Mouse (Mus musculus) kidney, postnatal 0 days (tissue): ENCODE measurements around the gene Gch1. TPM values are rescaled to one million over a fixed set of nuclear protein-coding genes. Genes with fewer than 3 reads are reported as not detected.

Experiments
- ATAC-seq: fragments of 200-750 bp; cut with Nextera tagmentation; replicated peaks from 2 replicates; pipeline ENCODE4 v1.8.0; 2017; ENCODE audit warnings: low read depth, moderate number of reproducible peaks, moderate TSS enrichment, moderate library complexity; ENCODE audit not compliant: low FRiP score
- DNase-seq: peaks from one replicate; pipeline ENCODE4 v3.0.0-alpha.2; 2016; ENCODE audit warnings: low spot score
- H3K27ac ChIP-seq: fragments of 300-500 bp; sonication (generic); 2 replicates; pipeline ENCODE4 v1.5.1; 2014; ENCODE audit warnings: mild to moderate bottlenecking
- H3K27me3 ChIP-seq: fragments of 300-500 bp; sonication (generic); 2 replicates; pipeline ENCODE4 v1.6.1; 2014; ENCODE audit warnings: low read length, mixed read lengths; ENCODE audit not compliant: insufficient read depth
- H3K36me3 ChIP-seq: fragments of 300-500 bp; sonication (generic); 2 replicates; pipeline ENCODE4 v1.6.1; 2014; ENCODE audit warnings: low read length, mixed read lengths; ENCODE audit not compliant: insufficient read depth
- H3K4me1 ChIP-seq: fragments of 300-500 bp; sonication (generic); replicated peaks from 2 replicates; pipeline ENCODE4 v1.6.1; 2014; ENCODE audit warnings: antibody characterized with exemption, low read length, mixed read lengths; ENCODE audit not compliant: insufficient read depth
- H3K4me2 ChIP-seq: fragments of 300-500 bp; sonication (generic); 2 replicates; pipeline ENCODE4 v1.6.1; 2014; ENCODE audit warnings: mild to moderate bottlenecking, low read length, moderate library complexity, mixed read lengths
- H3K4me3 ChIP-seq: fragments of 300-500 bp; sonication (generic); replicated peaks from 2 replicates; pipeline ENCODE4 v1.5.1; 2014; ENCODE audit warnings: low read depth, low read length
- H3K9ac ChIP-seq: fragments of 300-500 bp; sonication (generic); 2 replicates; pipeline ENCODE4 v1.6.1; 2014; ENCODE audit warnings: low read depth, low read length
- H3K9me3 ChIP-seq: fragments of 300-500 bp; sonication (generic); replicated peaks from 2 replicates; pipeline ENCODE4 v1.6.1; 2016; ENCODE audit warnings: low read length, inconsistent platforms, mixed read lengths
- CTCF ChIP-seq: IDR thresholded peaks from 2 replicates; pipeline ENCODE4 v1.5.1; 2016; ENCODE audit warnings: antibody characterized with exemption, low read depth, mild to moderate bottlenecking, moderate library complexity
- WGBS: fragments of 180-500 bp; shearing (Covaris S2); extraction: QIAGEN DNeasy Blood & Tissue Kit; methylation state at CpG from one replicate; pipeline ENCODE4 v1.1.7; 2014; 5-methylcytosine and 5-hydroxymethylcytosine counted together
- polyA plus RNA-seq: library from polyadenylated mRNA; unstranded; fragments of >200 nt; fragmentation: Nextera tagmentation; extraction: Ambion mirVana; gene quantifications from 2 replicates; pipeline ENCODE4 v1.2.1, GENCODE M21; 2015

Gch1 gene
- polyA plus RNA-seq, 1 experiment from 2014 or later = 2.2 TPM

GRCm38 (mm10) chr14:47105174-47105557 is 84.0 kb downstream of the Gch1 start:
- DNase-seq (no peak), ATAC-seq (no peak)
- H3K4me1 ChIP-seq = no peaks in the 10 kb centered on the region
- 55% methylated on average over 3 of the region's 3 CpGs for WGBS
- H3K9ac ChIP-seq = no peak overlapping the region
- H3K4me2 ChIP-seq = no peak overlapping the region
- H3K27ac ChIP-seq = no peak overlapping the region
- H3K36me3 ChIP-seq = no peaks in the 10 kb centered on the region
- H3K9me3 ChIP-seq = no peaks in the 10 kb centered on the region
- H3K27me3 ChIP-seq = no peaks in the 10 kb centered on the region
- no peak for TF ChIP-seq CTCF
- no peak overlapping the region for H3K4me3 ChIP-seq

DNA sequence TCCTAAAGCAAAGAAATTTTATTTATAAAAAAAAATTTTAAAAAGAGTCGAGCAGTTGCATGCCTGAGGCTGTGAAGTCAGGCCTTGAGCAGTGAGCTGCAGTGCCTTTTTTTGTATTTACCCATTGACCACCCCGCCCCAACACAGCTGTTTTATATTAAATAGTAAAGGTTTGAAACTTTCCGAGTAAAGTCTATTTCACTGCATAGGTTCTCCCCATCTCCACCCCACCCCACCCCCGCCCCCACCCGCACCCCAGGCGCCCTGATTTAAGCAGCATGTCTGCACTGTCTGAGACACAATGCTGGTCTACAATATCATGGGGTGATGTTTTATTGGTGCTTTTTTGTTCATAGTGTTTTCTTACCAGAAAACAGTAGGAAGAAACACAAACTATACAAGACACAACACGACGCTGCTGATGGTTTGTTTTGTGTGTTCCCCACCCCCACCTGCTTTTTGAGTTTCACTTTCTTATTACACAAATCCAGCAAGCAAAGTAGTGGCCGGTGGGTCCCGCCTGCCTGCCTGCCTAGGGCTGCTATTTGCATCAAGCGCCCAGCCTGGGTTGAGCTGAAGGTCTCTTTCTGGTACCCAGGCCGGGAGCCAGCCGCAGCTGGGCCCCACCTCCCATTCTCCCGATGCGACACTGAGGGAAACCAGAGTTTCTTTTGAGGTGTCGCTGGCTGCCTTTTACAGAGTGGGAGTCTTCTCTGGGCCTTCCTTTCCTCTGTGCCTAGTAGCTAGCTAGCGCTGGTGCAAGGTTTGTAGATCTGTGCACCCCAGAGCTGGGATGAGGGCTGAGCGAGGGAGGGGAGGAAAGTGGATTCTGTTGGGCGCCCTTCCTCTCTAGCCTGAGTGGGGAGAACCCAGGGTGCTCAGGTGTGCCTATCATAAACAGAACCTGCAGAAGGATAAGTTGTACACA is 84.7 kb downstream of the Gch1 start:
- Histone ChIP-seq H3K4me3 (no peak overlapping the region), H3K9me3 (no peaks in the 10 kb centered on the region), H3K9ac (no peak overlapping the region), H3K4me2 (peak overlapping the region; percentile 22; the same call in 1 of the 2 replicates), H3K36me3 (no peaks in the 10 kb centered on the region), H3K27me3 (no peaks in the 10 kb centered on the region), H3K27ac (no peak overlapping the region), H3K4me1 (no peaks in the 10 kb centered on the region)
- TF ChIP-seq CTCF = no peak
- no peak for DNase-seq
- WGBS = 45% methylated on average over 19 of the region's 19 CpGs
- ATAC-seq = no peak

Other genes with a start within 250 kb of the Gch1 start
- 10.9 and 11.8 TPM in 2 replicates for gene Wdhd1, start 87.4 kb upstream of the Gch1 start, polyA plus RNA-seq
- gene Socs4, start 87.5 kb upstream of the Gch1 start, polyA plus RNA-seq = 3.7 and 4.3 TPM in 2 replicates
- gene Mapk1ip1l, start 108.9 kb upstream of the Gch1 start, polyA plus RNA-seq = 38.1 and 41.2 TPM in 2 replicates
- 107 and 117 TPM in 2 replicates for gene Lgals3, start 178.3 kb upstream of the Gch1 start, polyA plus RNA-seq
- 12.1 and 16.8 TPM in 2 replicates for gene Dlgap5, start 229.0 kb upstream of the Gch1 start, polyA plus RNA-seq